Mouse (Mus musculus) right cerebral cortex, adult 18-20 months (tissue): ENCODE measurements around the gene Cdc25a.

ENCODE experiments used
- DNase-seq: peaks from one replicate; pipeline ENCODE4 v3.0.0; 2022; ENCODE audit warnings: mixed read lengths

Cdc25a gene

DNA sequence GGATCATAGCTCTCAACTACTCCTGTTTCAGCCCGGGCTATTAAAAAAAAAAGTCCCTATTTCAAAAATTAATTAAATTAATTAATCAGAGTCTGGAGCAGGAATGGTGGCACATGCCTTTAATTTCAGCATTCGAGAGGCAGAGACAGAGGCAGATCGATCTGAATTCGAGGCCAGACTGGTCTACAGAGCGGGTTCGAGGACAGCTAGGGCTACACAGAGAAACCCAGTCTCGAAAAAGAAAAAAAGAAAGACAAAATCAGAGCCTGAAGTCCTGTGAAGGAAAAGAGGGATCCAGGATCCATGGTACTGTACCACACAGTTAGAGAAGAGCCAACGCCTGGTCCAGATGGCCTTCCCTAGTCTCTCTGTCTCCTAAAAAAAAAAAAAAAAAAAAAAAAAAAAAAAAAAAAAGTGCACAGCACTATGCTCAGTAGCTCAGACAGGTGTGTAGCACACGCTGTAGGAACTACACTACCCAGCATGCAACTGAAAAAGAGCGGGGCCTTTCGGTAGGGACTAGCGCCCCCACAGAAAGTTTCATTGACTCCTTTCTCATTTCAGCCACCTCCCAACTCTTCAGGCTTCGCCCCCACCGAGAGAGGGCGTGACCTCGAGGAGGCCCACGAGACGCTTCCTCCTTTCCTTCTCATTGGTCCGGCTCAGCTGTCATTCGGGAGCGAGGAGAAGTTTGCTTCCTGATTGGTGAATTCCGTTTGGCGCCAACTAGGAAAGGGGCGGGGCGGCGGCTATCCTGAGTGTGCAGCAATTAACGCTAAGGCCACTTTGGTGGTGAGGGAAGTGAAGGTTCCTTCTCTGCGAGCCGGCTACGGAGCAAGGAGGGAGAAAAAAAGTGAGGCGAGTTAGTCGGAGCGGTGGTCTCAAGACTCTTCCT lies at the start of gene Cdc25a:
Cdc25a (plus strand) TSS at position 783 of the 895 bp plus-strand sequence.
- DNase-seq, result peak; percentile 97

DNA sequence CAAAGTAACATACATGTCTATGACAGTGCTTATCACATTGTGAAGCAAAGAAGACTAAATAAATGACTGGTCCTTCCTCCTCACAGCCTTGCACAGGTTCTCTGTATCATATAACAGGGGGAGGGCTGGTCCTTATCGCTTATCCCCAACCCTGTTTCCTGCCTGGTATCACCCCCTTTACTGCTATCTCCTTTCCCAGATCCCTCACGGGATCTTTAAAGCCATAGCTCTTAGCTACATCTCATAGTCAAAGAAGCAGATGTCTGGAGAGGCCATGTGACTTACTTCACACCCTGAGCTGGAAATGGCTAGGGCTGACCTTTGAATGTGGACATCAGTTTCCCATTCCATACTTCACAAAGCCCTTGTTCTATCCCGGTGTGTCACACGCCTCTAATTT lies 49.6 kb upstream of the Cdc25a start:
- no peak for DNase-seq

DNA sequence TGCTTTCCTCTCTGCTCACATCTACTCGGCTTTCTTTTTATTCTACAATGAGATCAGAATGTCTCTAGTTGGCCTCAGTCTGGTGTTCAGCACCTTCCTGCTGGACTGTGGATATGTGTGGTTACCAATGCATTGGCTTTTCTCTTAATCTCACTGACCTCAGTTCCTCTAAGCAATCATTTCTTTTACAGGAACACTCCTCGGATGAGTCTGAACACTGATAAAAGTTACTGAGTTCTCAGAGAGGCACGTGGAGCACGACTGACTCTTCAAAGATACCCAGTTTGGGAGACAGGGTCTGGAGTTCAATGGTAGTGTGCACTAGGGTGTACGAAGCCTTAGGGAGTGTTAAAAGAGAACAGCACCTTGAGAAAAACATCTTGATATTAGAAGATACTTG lies 49.2 kb upstream of the Cdc25a start:
- DNase-seq, result no peak

DNA sequence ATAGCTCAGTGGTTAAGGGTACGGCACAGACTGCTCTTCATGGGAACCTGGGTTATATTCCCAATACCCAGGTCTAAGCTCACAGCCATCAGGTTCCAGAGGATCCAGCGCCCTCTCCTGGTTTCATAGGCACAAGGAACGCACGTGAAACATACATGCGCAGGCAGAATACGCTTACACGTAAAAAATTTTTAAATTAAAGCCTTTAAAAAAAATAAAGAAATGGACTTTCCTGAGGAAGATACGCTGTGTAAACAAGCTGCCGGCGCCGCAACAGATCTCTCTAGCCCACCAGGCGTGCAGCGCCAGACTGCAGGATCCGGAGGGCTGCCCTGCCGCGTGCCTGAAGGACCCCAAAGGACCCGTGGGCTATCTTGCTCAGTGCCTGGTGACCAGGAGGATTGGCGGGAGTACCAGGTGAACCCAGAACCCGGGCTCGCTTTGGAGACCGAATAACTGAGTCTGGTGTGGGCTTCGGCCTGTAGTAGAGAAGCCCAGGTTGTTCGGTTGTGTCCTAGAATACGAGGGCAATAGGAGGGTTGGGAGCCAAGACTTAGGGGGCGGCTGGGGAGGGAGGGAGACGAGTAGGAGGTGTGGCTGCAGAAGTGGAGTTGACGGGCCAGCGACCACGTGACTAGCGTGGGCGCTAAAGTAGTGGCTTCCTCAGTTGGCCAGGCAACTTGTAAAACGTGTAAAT lies 42.8 kb upstream of the Cdc25a start, which contains the start of gene Nme6:
Nme6 (plus strand) TSS at position 359 of the 697 bp plus-strand sequence.
- peak; percentile 84 for DNase-seq

DNA sequence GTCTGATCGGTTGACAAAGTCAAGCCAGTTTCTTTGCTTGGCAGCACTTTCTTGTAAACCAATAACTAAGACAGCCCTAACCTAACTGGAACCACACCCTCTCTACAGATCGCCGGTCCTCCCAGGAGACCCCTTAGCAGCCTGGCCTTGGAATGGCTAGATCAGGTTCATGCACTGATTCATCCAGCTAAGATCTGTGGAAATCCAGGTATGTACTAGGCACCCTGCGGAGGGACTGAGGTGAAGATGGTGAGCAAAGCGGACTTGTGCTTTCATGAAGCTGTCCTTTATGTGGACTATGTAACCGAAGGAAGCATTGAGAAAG lies 42.3 kb upstream of the Cdc25a start:
- no peak for DNase-seq

DNA sequence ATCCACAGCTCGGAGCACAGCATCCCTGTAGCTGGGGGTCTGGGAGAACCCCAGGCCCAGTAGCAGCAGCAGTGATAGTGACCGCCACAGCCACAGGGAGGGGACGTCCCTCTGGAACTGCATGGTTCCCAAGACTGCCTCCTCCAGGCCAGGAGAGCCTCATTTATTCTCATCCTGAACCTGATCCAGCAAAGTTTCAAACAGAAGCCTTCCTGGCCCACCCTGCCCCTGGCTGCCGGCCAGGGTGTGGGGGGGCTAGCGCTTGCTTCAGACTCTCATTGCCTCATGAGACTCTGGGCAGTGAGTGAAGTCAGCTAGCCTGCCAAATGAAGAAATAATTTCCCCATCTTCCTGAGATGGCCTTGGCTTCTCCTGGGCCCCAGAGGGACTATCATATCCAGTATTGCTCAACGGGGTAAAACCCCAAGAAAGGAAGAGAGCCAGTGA lies 26.0 kb upstream of the Cdc25a start, which contains the start of gene Camp:
Camp (minus strand) TSS at position 306 of the 447 bp plus-strand sequence.
- DNase-seq, result no peak

DNA sequence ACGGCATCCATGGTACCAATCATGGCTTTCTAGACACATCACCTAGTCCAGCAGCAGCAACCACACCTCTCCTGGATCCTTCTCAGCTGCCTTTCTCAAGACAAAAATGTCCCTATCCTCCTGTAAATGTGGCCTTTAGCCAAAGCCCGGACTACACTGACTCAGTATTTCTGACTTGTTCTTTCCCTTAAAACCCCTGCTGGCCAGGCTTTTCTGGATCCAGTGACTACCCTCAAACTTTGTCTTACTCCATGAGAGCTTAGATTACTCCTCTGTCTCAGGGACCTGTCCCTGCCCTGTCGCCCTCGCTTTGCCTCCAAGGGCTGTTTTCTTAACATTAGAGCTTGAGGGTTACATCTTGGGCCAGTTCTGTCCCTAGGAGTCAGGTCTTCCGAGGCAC lies 25.3 kb upstream of the Cdc25a start:
- no peak for DNase-seq

DNA sequence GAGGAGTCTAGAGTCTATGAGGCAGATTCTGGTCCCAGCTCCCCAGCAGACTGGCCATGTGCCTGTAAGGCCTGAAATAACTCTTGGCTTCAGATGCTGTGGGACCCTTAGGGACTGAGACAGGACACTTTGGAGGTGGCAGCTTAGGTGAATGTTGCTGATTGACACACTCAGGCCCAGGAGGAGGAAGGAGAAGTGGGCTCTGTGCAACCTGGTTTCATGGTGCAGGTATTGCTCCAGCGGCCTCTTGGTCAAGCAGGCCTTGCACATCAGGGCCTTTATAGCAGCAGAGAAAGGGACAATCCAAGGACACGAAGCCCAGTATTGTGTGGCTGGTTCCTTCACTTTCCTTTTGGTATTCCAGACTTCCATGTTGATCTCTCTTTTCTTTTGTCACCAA lies 21.0 kb upstream of the Cdc25a start:
- no peak for DNase-seq

DNA sequence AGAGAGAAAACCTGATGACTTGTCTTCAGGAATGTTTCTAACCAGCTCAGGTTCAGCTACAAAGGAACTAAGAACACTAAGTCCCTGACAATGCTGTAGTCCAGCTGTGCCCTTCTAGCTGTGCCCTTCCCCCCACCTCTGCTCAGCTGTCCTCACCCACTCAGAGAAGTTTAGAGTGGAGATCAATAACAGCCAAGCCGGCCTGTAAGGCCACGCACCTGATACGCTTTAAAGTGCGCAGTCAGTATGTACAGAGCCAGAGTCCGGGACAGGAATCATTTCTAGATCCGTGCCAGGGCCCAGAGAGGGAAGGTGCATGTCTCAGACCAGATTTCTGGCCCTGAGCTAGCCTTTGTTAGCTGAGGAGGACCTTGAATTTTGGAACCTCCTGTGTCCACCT lies 19.4 kb upstream of the Cdc25a start:
- no peak for DNase-seq

DNA sequence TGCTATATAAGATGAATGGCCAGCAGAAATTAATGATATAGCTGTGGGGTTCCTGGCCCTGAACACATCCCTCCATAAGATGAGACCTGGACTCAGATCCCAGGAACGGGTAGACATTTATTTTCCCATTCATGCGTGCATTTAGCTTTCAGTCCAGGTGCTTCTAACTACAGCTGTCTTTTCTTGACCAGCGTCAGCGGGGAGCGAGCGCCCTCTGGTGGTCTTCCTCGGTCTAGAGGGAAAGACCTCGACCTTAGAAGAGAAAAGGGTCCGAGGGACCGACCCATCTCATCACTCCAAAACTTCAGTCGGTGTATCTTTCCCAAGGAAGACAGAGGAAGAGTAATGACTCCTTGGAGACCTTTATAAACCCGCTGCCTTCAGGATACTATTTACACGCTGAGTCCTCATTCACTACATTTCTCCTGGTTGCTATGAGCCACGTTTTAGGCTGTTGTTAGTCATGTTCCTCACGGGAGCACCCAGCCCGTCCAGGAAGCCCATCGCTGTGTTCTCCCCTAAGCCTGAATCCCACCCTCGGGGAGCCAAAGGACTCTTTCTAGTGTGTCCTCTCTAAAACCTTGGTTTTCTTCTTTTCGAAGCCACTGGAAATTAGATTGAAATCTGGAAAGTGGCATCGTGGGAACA lies 12.9 kb upstream of the Cdc25a start:
- peak; percentile 52 for DNase-seq

DNA sequence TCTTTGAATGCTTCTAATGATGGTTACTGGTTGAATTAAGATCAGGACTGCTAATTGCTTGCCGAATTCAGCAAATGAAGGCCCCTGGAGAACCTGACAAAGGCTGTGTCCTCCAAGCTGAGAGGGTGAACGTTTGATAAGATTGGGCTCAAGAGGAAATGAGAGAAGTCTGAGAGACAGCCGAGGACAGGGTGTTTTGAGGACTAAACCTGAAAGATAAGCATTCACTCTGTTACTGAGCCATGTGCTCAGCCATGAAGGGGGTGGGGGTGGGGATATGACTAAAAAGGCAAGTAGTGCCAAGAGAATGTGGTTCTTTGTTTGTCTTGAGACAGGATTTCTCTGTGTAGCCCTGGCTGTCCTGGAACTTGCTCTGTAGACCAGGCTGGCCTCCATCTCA lies 12.3 kb upstream of the Cdc25a start:
- no peak for DNase-seq

DNA sequence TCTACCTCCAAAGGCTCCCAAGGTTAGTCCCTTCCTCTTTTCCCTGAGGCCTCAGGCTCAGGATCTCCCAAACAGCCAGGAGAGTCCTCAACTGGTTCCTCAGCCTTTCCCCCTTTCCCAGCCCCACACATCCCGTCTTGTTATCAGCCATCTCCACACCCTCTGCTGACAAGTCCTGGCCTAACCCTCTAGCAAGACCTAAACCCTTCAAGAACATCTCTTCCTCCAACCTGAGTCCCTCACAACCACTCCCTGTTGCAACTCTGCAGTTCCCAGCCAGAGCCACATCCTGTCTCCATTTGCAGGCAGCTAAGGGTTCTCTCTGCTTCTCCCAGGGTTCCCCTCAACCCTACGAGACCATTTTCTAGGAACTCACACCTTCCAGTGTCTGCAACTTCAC lies 9.2 kb upstream of the Cdc25a start:
- no peak for DNase-seq

DNA sequence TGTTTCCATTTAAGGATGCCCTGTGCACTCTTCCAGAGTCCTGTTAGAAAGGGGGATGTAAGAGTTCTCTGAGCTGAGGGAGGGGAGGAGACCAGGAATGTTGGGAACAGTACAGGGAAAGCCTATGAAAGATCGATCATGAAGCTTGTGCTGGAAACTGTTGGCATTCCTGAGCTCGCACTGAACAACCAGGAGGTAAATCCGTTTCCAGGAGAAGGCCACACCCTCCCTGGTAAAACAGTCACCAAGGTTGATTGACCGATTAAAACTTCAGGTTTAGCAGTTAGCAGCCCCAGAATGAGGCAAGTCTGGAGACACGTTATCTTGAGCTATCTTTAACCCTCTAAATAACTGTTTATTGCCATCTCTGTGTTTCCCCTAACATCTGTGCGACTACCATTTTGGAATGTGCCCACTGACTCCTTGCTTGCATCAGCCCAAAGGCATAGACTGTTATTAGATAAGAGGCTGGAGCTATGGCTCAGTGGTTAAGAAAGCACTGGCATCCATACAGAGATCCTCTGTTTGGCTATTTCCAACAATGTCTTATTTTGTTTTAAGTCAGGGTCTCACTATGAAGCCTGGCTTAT lies 4.3 kb upstream of the Cdc25a start:
- no peak for DNase-seq

DNA sequence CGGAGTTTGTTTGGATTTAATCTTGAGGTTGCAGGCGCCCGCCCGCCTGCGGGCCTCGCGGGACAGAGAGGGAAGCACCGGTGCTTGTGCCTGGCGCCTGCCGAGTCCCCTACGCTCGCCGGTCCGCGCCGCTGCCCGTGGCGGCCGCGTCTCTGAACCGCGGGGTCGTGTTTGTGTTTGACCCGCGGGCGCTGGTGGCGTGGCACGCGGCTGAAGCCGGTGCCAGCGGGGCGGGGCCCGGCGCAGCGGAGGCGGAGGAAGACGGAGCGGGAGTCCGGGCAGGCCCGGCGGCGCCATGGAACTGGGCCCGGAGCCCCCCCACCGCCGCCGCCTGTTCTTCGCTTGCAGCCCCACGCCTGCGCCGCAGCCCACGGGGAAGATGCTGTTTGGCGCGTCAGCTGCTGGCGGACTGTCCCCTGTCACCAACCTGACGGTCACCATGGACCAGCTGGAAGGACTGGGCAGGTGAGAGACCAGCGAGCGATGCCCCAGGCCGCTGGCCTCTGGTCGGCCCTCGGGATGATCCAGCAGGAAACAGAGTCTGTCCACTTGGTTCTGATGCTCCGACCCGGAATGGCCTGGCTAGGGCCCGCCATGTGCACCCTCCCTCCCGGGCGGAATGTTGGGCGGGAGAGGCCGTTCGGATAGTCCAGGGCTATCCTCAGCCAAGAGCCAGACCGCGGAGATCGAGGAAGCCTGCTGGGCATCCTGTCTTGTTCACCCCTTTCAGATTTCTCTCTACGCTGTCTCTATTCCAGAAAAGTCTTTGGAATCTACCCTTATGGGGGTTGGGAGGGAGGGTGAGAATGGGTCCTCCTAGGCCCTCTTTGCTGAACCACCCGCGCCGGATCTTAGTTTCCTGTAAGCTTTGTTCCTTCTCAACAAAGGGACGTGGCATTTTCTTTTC lies 569 bp downstream of the Cdc25a start:
- peak; percentile 39 for DNase-seq

DNA sequence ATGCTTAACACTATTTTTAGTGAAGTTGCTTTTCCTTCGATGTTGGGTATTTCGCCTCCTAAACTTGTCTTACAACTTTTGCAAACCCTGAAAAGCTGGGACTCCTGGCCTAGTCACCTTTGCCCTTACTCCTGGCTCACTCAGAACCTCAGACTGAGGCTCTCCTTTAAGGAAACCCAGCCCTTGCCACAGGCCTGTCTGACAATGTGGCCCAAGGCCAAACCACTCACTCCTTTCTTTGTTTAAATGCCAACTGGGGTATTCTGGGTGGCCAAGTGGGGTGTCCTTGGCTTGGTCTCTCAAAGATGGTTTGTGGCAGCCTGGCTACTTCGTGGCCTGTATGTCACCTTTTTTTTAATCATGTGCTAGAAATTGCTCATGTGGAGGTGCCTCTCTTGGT lies 1.4 kb downstream of the Cdc25a start:
- no peak for DNase-seq

DNA sequence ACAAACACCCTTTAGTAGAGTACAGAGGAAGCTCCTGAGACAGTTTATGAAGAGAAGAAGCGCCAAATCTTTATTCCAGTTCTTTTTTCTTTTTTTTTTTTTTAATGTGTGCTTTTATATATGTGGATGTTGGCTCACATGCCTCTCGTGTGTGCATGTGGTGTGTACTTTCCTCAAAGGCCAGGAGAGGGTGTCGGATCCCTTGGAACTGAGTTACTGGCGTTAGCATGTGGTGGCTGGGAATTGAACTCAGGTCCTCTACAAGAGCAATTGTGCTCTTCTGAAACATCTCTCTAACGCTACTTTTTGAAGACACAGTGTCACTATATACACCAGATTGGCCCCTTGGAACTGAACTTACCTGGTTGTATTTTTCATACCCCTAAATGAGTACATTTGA lies 2.3 kb downstream of the Cdc25a start:
- no peak for DNase-seq

DNA sequence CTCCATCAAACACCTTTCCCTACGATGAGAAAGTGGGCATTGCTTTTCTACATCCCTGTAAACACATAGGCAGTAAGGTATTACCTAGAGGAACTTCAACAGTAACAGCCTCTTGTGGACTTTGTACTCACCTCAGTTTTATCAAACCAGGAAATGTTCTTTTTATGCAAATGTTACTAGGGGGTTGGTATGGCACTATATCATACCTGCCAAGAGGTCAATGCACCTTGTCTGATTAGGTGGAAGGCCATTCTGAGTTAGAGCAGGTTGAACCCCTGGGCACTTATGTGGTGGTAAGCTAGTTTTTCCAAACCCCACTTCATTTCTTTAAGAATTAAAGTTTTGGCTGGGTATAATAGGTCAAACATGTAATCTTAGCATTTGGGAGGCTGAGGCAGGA lies 3.9 kb downstream of the Cdc25a start:
- DNase-seq, result no peak

DNA sequence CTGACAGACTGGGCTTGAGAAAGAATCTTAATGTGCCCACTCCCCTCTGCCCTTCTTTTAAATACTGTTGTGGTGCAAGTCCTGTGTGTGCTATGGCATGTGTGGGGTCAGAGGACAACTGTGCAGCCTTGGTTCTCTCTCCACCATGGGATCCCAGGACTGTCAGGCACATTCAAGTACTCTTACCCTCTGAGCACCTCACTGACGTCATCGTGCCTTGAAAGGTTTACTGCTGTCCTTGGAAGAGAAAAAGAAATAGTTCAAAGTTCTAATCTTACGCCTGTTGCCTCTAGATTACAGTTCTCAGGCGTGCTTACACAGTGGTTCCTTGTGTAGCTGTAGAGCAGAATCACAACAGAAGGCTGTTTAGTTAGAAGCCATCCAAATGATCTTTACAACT lies 10.9 kb downstream of the Cdc25a start:
- DNase-seq, result no peak

DNA sequence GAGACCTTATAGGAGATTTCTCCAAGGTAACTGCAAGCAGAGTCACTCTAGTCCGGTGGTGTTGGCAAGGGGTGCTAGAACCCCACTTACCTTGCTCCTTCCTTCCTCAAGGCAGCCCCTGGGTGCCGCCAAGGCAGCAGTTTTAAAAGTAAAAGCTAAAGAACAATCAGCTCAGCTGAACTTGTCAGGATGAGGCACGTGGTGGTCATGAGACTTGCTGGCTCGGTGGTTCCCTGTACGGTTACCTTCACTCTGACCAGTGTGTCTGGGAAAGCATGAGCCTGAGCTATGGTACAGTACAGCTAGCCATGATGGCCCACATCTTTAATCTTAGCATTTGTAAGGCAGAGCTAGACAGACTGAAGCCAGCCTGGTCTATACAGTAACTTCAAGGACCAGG lies 11.9 kb downstream of the Cdc25a start:
- DNase-seq, result no peak

DNA sequence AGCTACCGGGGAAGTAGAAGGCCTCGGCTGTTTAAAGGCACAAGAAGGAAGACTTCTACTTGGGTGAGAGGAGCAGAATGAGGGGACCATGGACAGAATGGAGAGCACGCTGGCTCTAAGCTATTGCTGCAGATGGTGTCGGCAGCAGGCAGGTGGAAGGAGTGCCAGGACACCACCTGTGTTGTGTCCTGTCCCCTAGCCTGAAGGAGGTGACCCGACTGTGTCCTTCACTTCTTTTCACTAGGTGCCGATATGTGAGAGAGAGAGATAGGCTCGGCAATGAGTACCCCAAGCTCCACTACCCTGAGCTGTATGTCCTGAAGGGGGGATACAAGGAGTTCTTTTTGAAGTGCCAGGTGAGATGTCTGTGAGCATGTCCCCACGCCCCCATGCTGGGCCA lies 16.1 kb downstream of the Cdc25a start:
- DNase-seq, result no peak

DNA sequence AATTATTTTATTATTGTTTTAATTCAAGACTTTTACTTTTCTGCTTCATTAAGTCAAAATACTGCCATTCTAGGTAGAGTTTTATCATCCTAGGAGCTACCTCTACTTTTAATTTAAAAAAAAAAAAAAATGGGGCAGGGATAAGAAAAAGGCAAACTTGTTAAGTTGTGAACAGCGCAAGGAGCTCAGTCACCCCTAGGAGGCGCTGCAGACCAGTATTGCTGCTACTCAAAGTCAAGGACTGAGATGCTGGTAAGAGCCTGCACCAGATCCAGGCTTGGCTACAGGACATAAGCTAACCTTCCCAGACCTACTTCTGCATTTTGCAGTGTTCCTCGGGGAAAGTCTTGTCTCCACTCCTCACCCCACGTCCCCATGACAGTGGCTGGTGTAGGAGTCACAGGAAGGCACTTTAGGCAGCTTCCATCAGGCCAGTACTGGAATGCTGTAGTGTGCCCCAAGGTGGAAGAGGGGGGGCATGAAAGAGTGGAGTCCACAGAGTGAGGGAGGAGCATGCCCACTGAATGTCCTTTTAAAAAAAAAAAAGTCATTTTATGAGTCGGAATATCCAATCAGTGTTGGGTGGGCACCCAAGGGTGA lies 17.4 kb downstream of the Cdc25a start:
- DNase-seq, result peak; percentile 68
